Mouse (Mus musculus) ES-E14 (cell line): ENCODE data around the gene BC016579.

Experiments used
- CHD2 ChIP-seq: IDR thresholded peaks from 2 replicates; pipeline ENCODE4 v1.6.1; 2014; ENCODE audit warnings: mild to moderate bottlenecking, low read depth, low read length, inconsistent platforms
- HCFC1 ChIP-seq: IDR thresholded peaks from 2 replicates; pipeline ENCODE4 v1.6.1; 2012; ENCODE audit warnings: low read length, inconsistent platforms, borderline replicate concordance; ENCODE audit not compliant: insufficient read depth
- MAFK ChIP-seq: IDR thresholded peaks from 2 replicates; pipeline ENCODE4 v1.6.1; 2014; ENCODE audit warnings: mild to moderate bottlenecking, low read depth, low read length, inconsistent platforms; ENCODE audit not compliant: insufficient read depth
- ZC3H11A ChIP-seq: IDR thresholded peaks from 2 replicates; pipeline ENCODE4 v1.6.1; 2012; ENCODE audit warnings: low read depth, mild to moderate bottlenecking, inconsistent platforms, low read length, borderline replicate concordance
- ZNF384 ChIP-seq: IDR thresholded peaks from 2 replicates; pipeline ENCODE4 v1.6.1; 2012; ENCODE audit warnings: low read depth, low read length, inconsistent platforms

- TF ChIP-seq HCFC1, result no peak
- TF ChIP-seq MAFK, result no peak
- TF ChIP-seq CHD2, result no peak
- peak; percentile 56; the same call in 1 of the 2 replicates for TF ChIP-seq ZC3H11A
- no peak for TF ChIP-seq ZNF384
Observed at GRCm38 (mm10) chr16:45684815-45685214, 30.9 kb upstream of the BC016579 start.
